Mouse (Mus musculus) liver, postnatal 0 days (tissue): ENCODE results near the gene Pcbp1.

Experiments used
- CTCF ChIP-seq: sonication (generic); IDR thresholded peaks from 2 replicates; pipeline ENCODE4 v1.5.1; 2016; ENCODE audit warnings: antibody characterized with exemption, low read depth
- EP300 ChIP-seq: IDR thresholded peaks from 2 replicates; pipeline ENCODE4 v1.6.1; 2016; ENCODE audit warnings: antibody characterized with exemption, low read depth, mild to moderate bottlenecking

DNA sequence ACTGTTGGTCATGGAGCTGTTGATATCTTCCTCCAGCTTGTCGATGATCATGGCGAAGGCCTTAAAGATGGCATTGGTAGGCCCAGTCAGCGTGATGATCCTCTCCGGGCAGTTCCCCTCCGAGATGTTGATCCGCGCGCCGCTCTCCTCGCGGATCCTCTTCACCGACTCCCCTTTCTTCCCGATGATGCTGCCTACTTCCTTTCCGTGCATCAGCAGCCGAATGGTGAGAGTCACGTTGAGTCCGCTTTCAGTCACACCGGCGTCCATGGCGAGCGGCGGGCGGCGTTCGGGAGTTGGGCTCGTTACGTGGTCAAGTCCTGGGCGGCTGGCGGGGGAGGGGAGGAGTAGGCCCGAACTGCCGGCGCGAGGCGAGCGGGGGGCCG lies 482 bp downstream of the Pcbp1 start:
- no peak for TF ChIP-seq CTCF
- no peak for TF ChIP-seq EP300
